Mouse (Mus musculus): ENCODE data around the gene Atg14. TPM values are rescaled to one million over a fixed set of nuclear protein-coding genes. Genes with fewer than 3 reads are reported as not detected.

Gene Atg14
- polyA plus RNA-seq, 1 experiment, result 14.2 TPM

GRCm38 (mm10) chr14:47515636-47516035 lies 54.8 kb downstream of the Atg14 start:
- peaks cover 12% of the 10 kb centered on the region for H3K4me1 ChIP-seq (ENCODE audit: control insufficient read depth, insufficient read depth, low read length)
- H3K4me3 ChIP-seq (ENCODE audit: insufficient read depth, low read length), result no peak overlapping the region
- H3K27ac ChIP-seq (ENCODE audit: insufficient read depth, low read length), result no peak overlapping the region
- TF ChIP-seq CTCF (IDR thresholded peaks at IDR 0.05; ENCODE audit: extremely low read depth, insufficient read depth, low read length), result no peak
- no peak for TF ChIP-seq POLR2A (IDR thresholded peaks at IDR 0.05; ENCODE audit: extremely low read depth, insufficient read depth, low read length)

- H3K27ac ChIP-seq (ENCODE audit: insufficient read depth, low read length), result no peak overlapping the region
- TF ChIP-seq POLR2A (IDR thresholded peaks at IDR 0.05; ENCODE audit: extremely low read depth, insufficient read depth, low read length) (no peak), CTCF (IDR thresholded peaks at IDR 0.05; ENCODE audit: extremely low read depth, insufficient read depth, low read length) (no peak)
- peaks cover 14% of the 10 kb centered on the region for H3K4me1 ChIP-seq (ENCODE audit: control insufficient read depth, insufficient read depth, low read length)
- H3K4me3 ChIP-seq (ENCODE audit: insufficient read depth, low read length), result no peak overlapping the region
These were observed 55.5 kb downstream of the Atg14 start for GRCm38 (mm10) chr14:47514816-47515453.

- TF ChIP-seq POLR2A (IDR thresholded peaks at IDR 0.05; ENCODE audit: extremely low read depth, insufficient read depth, low read length) (no peak), CTCF (IDR thresholded peaks at IDR 0.05; ENCODE audit: extremely low read depth, insufficient read depth, low read length) (no peak)
- Histone ChIP-seq H3K4me3 (ENCODE audit: insufficient read depth, low read length) (no peak overlapping the region), H3K4me1 (ENCODE audit: control insufficient read depth, insufficient read depth, low read length) (peaks cover 13% of the 10 kb centered on the region), H3K27ac (ENCODE audit: insufficient read depth, low read length) (peak overlapping the region; percentile 87)
These were observed 56.8 kb downstream of the Atg14 start for GRCm38 (mm10) chr14:47513606-47514005.

- Histone ChIP-seq H3K4me1 (ENCODE audit: control insufficient read depth, insufficient read depth, low read length) (peaks cover 19% of the 10 kb centered on the region), H3K4me3 (ENCODE audit: insufficient read depth, low read length) (no peak overlapping the region), H3K27ac (ENCODE audit: insufficient read depth, low read length) (peak overlapping the region; percentile 18; the same call in 1 of the 2 replicates)
- TF ChIP-seq CTCF (IDR thresholded peaks at IDR 0.05; ENCODE audit: extremely low read depth, insufficient read depth, low read length) (no peak), POLR2A (IDR thresholded peaks at IDR 0.05; ENCODE audit: extremely low read depth, insufficient read depth, low read length) (no peak)
These were observed 60.2 kb downstream of the Atg14 start for GRCm38 (mm10) chr14:47510244-47510643.

- Histone ChIP-seq H3K27ac (ENCODE audit: insufficient read depth, low read length) (0 out of 2 replicates have a peak overlapping the region, but pooled peaks have one; percentile 7), H3K4me1 (ENCODE audit: control insufficient read depth, insufficient read depth, low read length) (peaks cover 14% of the 10 kb centered on the region), H3K4me3 (ENCODE audit: insufficient read depth, low read length) (no peak overlapping the region)
- TF ChIP-seq CTCF (IDR thresholded peaks at IDR 0.05; ENCODE audit: extremely low read depth, insufficient read depth, low read length) (no peak), POLR2A (IDR thresholded peaks at IDR 0.05; ENCODE audit: extremely low read depth, insufficient read depth, low read length) (no peak)
These were observed 62.4 kb downstream of the Atg14 start for GRCm38 (mm10) chr14:47508035-47508434.

- H3K4me1 ChIP-seq (ENCODE audit: control insufficient read depth, insufficient read depth, low read length), result peaks cover 16% of the 10 kb centered on the region
- H3K4me3 ChIP-seq (ENCODE audit: insufficient read depth, low read length), result no peak overlapping the region
- H3K27ac ChIP-seq (ENCODE audit: insufficient read depth, low read length), result peak overlapping the region; percentile 32; the same call in 1 of the 2 replicates
- TF ChIP-seq POLR2A (IDR thresholded peaks at IDR 0.05; ENCODE audit: extremely low read depth, insufficient read depth, low read length) (no peak), CTCF (IDR thresholded peaks at IDR 0.05; ENCODE audit: extremely low read depth, insufficient read depth, low read length) (no peak)
These were observed 63.8 kb downstream of the Atg14 start for GRCm38 (mm10) chr14:47506676-47507075.

- H3K27ac ChIP-seq (ENCODE audit: insufficient read depth, low read length), result no peak overlapping the region
- no peak overlapping the region for H3K4me3 ChIP-seq (ENCODE audit: insufficient read depth, low read length)
- no peak for TF ChIP-seq CTCF (IDR thresholded peaks at IDR 0.05; ENCODE audit: extremely low read depth, insufficient read depth, low read length)
- TF ChIP-seq POLR2A (IDR thresholded peaks at IDR 0.05; ENCODE audit: extremely low read depth, insufficient read depth, low read length), result no peak
- H3K4me1 ChIP-seq (ENCODE audit: control insufficient read depth, insufficient read depth, low read length), result peaks cover 11% of the 10 kb centered on the region
These were observed 66.4 kb downstream of the Atg14 start for GRCm38 (mm10) chr14:47504036-47504435.

- H3K4me1 ChIP-seq (ENCODE audit: control insufficient read depth, insufficient read depth, low read length), result 0 out of 2 replicates have a peak, but pooled peaks cover 1% of the 10 kb centered on the region
- TF ChIP-seq POLR2A (IDR thresholded peaks at IDR 0.05; ENCODE audit: extremely low read depth, insufficient read depth, low read length), result no peak
- no peak for TF ChIP-seq CTCF (IDR thresholded peaks at IDR 0.05; ENCODE audit: extremely low read depth, insufficient read depth, low read length)
- no peak overlapping the region for H3K27ac ChIP-seq (ENCODE audit: insufficient read depth, low read length)
- no peak overlapping the region for H3K4me3 ChIP-seq (ENCODE audit: insufficient read depth, low read length)
These were observed 71.8 kb downstream of the Atg14 start for GRCm38 (mm10) chr14:47498632-47499031.

- TF ChIP-seq POLR2A (IDR thresholded peaks at IDR 0.05; ENCODE audit: extremely low read depth, insufficient read depth, low read length) (no peak), CTCF (IDR thresholded peaks at IDR 0.05; ENCODE audit: extremely low read depth, insufficient read depth, low read length) (no peak)
- no peak overlapping the region for H3K27ac ChIP-seq (ENCODE audit: insufficient read depth, low read length)
- H3K4me3 ChIP-seq (ENCODE audit: insufficient read depth, low read length), result no peak overlapping the region
- no peaks in the 10 kb centered on the region for H3K4me1 ChIP-seq (ENCODE audit: control insufficient read depth, insufficient read depth, low read length)
These were observed 73.3 kb downstream of the Atg14 start for GRCm38 (mm10) chr14:47497166-47497565.

GRCm38 (mm10) chr14:47495951-47496350 lies 74.5 kb downstream of the Atg14 start:
- H3K27ac ChIP-seq (ENCODE audit: insufficient read depth, low read length), result no peak overlapping the region
- H3K4me3 ChIP-seq (ENCODE audit: insufficient read depth, low read length), result no peak overlapping the region
- TF ChIP-seq CTCF (IDR thresholded peaks at IDR 0.05; ENCODE audit: extremely low read depth, insufficient read depth, low read length) (no peak), POLR2A (IDR thresholded peaks at IDR 0.05; ENCODE audit: extremely low read depth, insufficient read depth, low read length) (no peak)
- H3K4me1 ChIP-seq (ENCODE audit: control insufficient read depth, insufficient read depth, low read length), result no peaks in the 10 kb centered on the region

Measured in cortical plate, adult 2 months (tissue).